Mouse (Mus musculus) natural killer cell, adult 2 months (primary cell): ENCODE measurements around the gene Adam17.
"Not testable (repeated sequence)": the region's sequence is repeated elsewhere in the genome, so short reads cannot be mapped to it uniquely, and the experiment has no call there.

Experiments used
- DNase-seq, 2 experiments: peaks; one replicate each; pipeline ENCODE4 v3.0.0; 2022; ENCODE audit warnings: low spot score in 2 of 2

Adam17 gene

GRCm38 (mm10) chr12:21373100-21373819, at the start of gene Adam17:
Gene Adam17, minus strand, starts transcription at chr12:21373632.
- peak; percentile 93 to 95 for DNase-seq

- DNase-seq, result no peak
These were observed 45.2 kb upstream of the Adam17 start for GRCm38 (mm10) chr12:21418621-21419131.

GRCm38 (mm10) chr12:21418083-21418482, 44.7 kb upstream of the Adam17 start:
- no peak for DNase-seq

GRCm38 (mm10) chr12:21417100-21418070, 44.0 kb upstream of the Adam17 start, which contains the start of gene Ywhaq:
Gene Ywhaq, minus strand, starts transcription at chr12:21417637.
- peak; percentile 94 to 96 for DNase-seq

- no peak for DNase-seq
These were observed 43.1 kb upstream of the Adam17 start for GRCm38 (mm10) chr12:21416506-21416905.

GRCm38 (mm10) chr12:21410620-21411019, 37.2 kb upstream of the Adam17 start:
- DNase-seq, result no peak

- no peak for DNase-seq
These were observed 36.2 kb upstream of the Adam17 start for GRCm38 (mm10) chr12:21409651-21410050.

GRCm38 (mm10) chr12:21408789-21409367, 35.4 kb upstream of the Adam17 start:
- no peak for DNase-seq

- DNase-seq, result no peak
These were observed 29.3 kb upstream of the Adam17 start for GRCm38 (mm10) chr12:21402771-21403170.

GRCm38 (mm10) chr12:21386201-21386600, 12.8 kb upstream of the Adam17 start:
- no peak for DNase-seq

- DNase-seq, result not testable (repeated sequence)
These were observed 5.4 kb upstream of the Adam17 start for GRCm38 (mm10) chr12:21378765-21379346.

- no peak for DNase-seq
These were observed 2.1 kb upstream of the Adam17 start for GRCm38 (mm10) chr12:21375376-21376157.

GRCm38 (mm10) chr12:21373820-21374475, 516 bp upstream of the Adam17 start:
- DNase-seq, result no peak

- peak in 1 of 2 experiments; percentile 11 for DNase-seq
These were observed 3.3 kb downstream of the Adam17 start for GRCm38 (mm10) chr12:21370035-21370611.

GRCm38 (mm10) chr12:21369087-21369410, 4.4 kb downstream of the Adam17 start:
- peak in 1 of 2 experiments; percentile 14 for DNase-seq

GRCm38 (mm10) chr12:21368376-21369086, 4.9 kb downstream of the Adam17 start:
- no peak for DNase-seq

- DNase-seq, result no peak
These were observed 8.6 kb downstream of the Adam17 start for GRCm38 (mm10) chr12:21364624-21365435.

- no peak for DNase-seq
These were observed 10.2 kb downstream of the Adam17 start for GRCm38 (mm10) chr12:21363195-21363594.
